ENCODE assay signal across 7 mouse cellular contexts in genomic region chr19:7103349-7103992, GRCm38 (mm10). TPM values are rescaled to one million over a fixed set of nuclear protein-coding genes. Genes with fewer than 3 reads are reported as not detected.
DNase-seq lines count a peak whose midpoint lies in the region; ATAC-seq and TF ChIP-seq lines count a peak whose summit lies in the region.

No protein-coding gene starts in this region.

- in situ Hi-C loops in ES-E14 (cut with MboI; ENCODE audit: low sequenced_read_pairs in 2 of 2, unreplicated experiment in 2 of 2): no loop called here

- peaks cover 2 to 11% of the 10 kb centered on the region in 2 experiments; a peak in 1 of 4 replicates for H3K4me1 ChIP-seq in ES-E14 (ENCODE audit: control insufficient read depth in 2 of 2, insufficient read depth in 2 of 2, low read length in 2 of 2, poor library complexity in 1 of 2)
- peaks cover 54% of the 10 kb centered on the region for H3K4me1 ChIP-seq in embryonic facial prominence, embryonic 10.5 days
- peaks cover 31% of the 10 kb centered on the region for H3K4me1 ChIP-seq in heart, embryonic 15.5 days (replicated peaks)

- peak overlapping the region; percentile 60; the same call in 1 of the 2 replicates for H3K27ac ChIP-seq in ES-E14 (ENCODE audit: insufficient read depth, low read depth, low read length, poor library complexity, severe bottlenecking)
- H3K27ac ChIP-seq in embryonic facial prominence, embryonic 10.5 days (replicated peaks): peak overlapping the region; percentile 81
- no peak overlapping the region for H3K27ac ChIP-seq in heart, embryonic 15.5 days

- H3K4me3 ChIP-seq in ES-E14 (ENCODE audit: insufficient read depth in 1 of 2, low read depth in 1 of 2, low read length in 2 of 2, poor library complexity in 1 of 2, severe bottlenecking in 1 of 2): peak overlapping the region in 1 of 2 experiments; percentile 20; a peak in 3 of 4 replicates
- peak overlapping the region; percentile 42 for H3K4me3 ChIP-seq in embryonic facial prominence, embryonic 10.5 days
- no peak overlapping the region; the same call in 1 of the 2 replicates for H3K4me3 ChIP-seq in heart, embryonic 15.5 days

- H3K4me2 ChIP-seq in heart, embryonic 15.5 days: peak overlapping the region; percentile 29

- H3K36me3 ChIP-seq in ES-E14 (ENCODE audit: control insufficient read depth, insufficient read depth, low read length, poor library complexity, severe bottlenecking): no peaks in the 10 kb centered on the region
- H3K36me3 ChIP-seq in embryonic facial prominence, embryonic 10.5 days (replicated peaks): no peaks in the 10 kb centered on the region
- no peaks in the 10 kb centered on the region for H3K36me3 ChIP-seq in heart, embryonic 15.5 days

- H3K9ac ChIP-seq in ES-E14 (ENCODE audit: insufficient read depth, low read depth, low read length, poor library complexity, severe bottlenecking): peak overlapping the region; percentile 58
- H3K9ac ChIP-seq in heart, embryonic 15.5 days: no peak overlapping the region

- peak; percentile 41 for DNase-seq in ES-E14 (ENCODE audit: low read depth, low spot score)
- no peak for DNase-seq in embryonic facial prominence, embryonic 10.5 days (ENCODE audit: low spot score)
- DNase-seq in mesoderm, embryonic 11.5 days (ENCODE audit: low read depth, low spot score): peak; percentile 68
- DNase-seq in Muller cell, postnatal 12 days (ENCODE audit: inconsistent ontology term): no peak
- DNase-seq in frontal cortex, adult 2 months (ENCODE audit: extremely low spot score in 1 of 2, low spot score in 1 of 2): no peak
- no peak for DNase-seq in left cerebral cortex, postnatal 10 days (ENCODE audit: extremely low spot score in 1 of 2, low spot score in 2 of 2)

- peaks cover 70% of the 10 kb centered on the region for H3K27me3 ChIP-seq in embryonic facial prominence, embryonic 10.5 days (replicated peaks; ENCODE audit: low read depth, poor library complexity, severe bottlenecking)
- no peaks in the 10 kb centered on the region for H3K27me3 ChIP-seq in heart, embryonic 15.5 days

- WGBS in embryonic facial prominence, embryonic 10.5 days: 72% methylated on average over 4 of the region's 4 CpGs
- 67% methylated on average over 4 of the region's 4 CpGs for WGBS in heart, embryonic 15.5 days

- intact Hi-C loops in left cerebral cortex, postnatal 10 days (cut with DNase I): no loop called here

- no peak for ATAC-seq in heart, embryonic 15.5 days (replicated peaks; ENCODE audit: insufficient number of reproducible peaks, insufficient read depth, low FRiP score, low read depth)

- H3K9me3 ChIP-seq in ES-E14 (ENCODE audit: control insufficient read depth, insufficient read depth, low read depth, low read length): no peaks in the 10 kb centered on the region
- H3K9me3 ChIP-seq in embryonic facial prominence, embryonic 10.5 days: no peaks in the 10 kb centered on the region
- no peaks in the 10 kb centered on the region for H3K9me3 ChIP-seq in heart, embryonic 15.5 days (replicated peaks)

TF ChIP-seq in ES-E14, 5 proteins besides CTCF, POLR2A, EP300 and RAD21:
- no peak for TF ChIP-seq ZC3H11A (IDR thresholded peaks at IDR 0.05; ENCODE audit: borderline replicate concordance, low read depth, low read length)
- no peak for TF ChIP-seq HCFC1 (IDR thresholded peaks at IDR 0.05; ENCODE audit: borderline replicate concordance, insufficient read depth, low read length)
- TF ChIP-seq MAFK (IDR thresholded peaks at IDR 0.05; ENCODE audit: insufficient read depth, low read depth, low read length): no peak
- no peak for TF ChIP-seq CHD2 (IDR thresholded peaks at IDR 0.05; ENCODE audit: low read depth, low read length)
- no peak for TF ChIP-seq ZNF384 (IDR thresholded peaks at IDR 0.05; ENCODE audit: low read depth, low read length)

RNA-seq across cellular contexts. Expression of gene Flrt1, which starts 2.1 kb away (rescaled TPM):
- total RNA-seq in ES-E14 (2012; rRNA removed): 0.36 and 0.48 TPM in 2 replicates
- 2.5 and 2.9 TPM in 2 replicates for polyA plus RNA-seq in embryonic facial prominence, embryonic 10.5 days (2016; fragmentation: Nextera tagmentation; extraction: Ambion mirVana)
- 1.3 and 2.5 TPM in 2 replicates for polyA plus RNA-seq in heart, embryonic 15.5 days (2015; fragmentation: Nextera tagmentation; extraction: Ambion mirVana)
- 8.1 TPM in 2 replicates for polyA plus RNA-seq in frontal cortex, adult 2 months (2012; rRNA removed)
- 10 to 100 TPM; 23.0 to 26.0 TPM for total RNA-seq in left cerebral cortex, postnatal 10 days (2021)

RNA-seq across cellular contexts. Expression of gene Macrod1, which starts 46.9 kb away (rescaled TPM):
- total RNA-seq in ES-E14 (2012; rRNA removed): 1.4 and 3.5 TPM in 2 replicates
- polyA plus RNA-seq in embryonic facial prominence, embryonic 10.5 days (2016; fragmentation: Nextera tagmentation; extraction: Ambion mirVana): 5.0 and 5.4 TPM in 2 replicates
- 49.1 and 57.6 TPM in 2 replicates for polyA plus RNA-seq in heart, embryonic 15.5 days (2015; fragmentation: Nextera tagmentation; extraction: Ambion mirVana)
- polyA plus RNA-seq in frontal cortex, adult 2 months (2012; rRNA removed): 22.3 and 27.2 TPM in 2 replicates
- total RNA-seq in left cerebral cortex, postnatal 10 days (2021): 1 to 10 TPM; 8.0 to 8.9 TPM

Comparison
In these comparisons a context has a peak if more than half of its experiments do, and no peak if none do; other contexts are left out.
1. DNase-seq: peak in ES-E14 (single experiment) and mesoderm, embryonic 11.5 days (single experiment); none in embryonic facial prominence, embryonic 10.5 days (single experiment), Muller cell, postnatal 12 days (single experiment), frontal cortex, adult 2 months (0 of 2) and left cerebral cortex, postnatal 10 days (0 of 2).